Mouse (Mus musculus) embryo, embryonic 10 days (tissue): ENCODE data around the gene 1700012A03Rik.

Experiments
- DNase-seq: peaks from one replicate; pipeline ENCODE4 v3.0.0-alpha.2; 2015; ENCODE audit warnings: low spot score

Gene 1700012A03Rik

GRCm38 (mm10) chr6:32093312-32093711 is 43.3 kb downstream of the 1700012A03Rik start:
- no peak for DNase-seq

GRCm38 (mm10) chr6:32105547-32106275 is 55.7 kb downstream of the 1700012A03Rik start:
- DNase-seq = no peak
